Mouse (Mus musculus) gastrocnemius, adult 2 months (tissue): ENCODE results near the gene Camta1. TPM values are rescaled to one million over a fixed set of nuclear protein-coding genes. Genes with fewer than 3 reads are reported as not detected.
"Not testable (repeated sequence)": the region's sequence is repeated elsewhere in the genome, so short reads cannot be mapped to it uniquely, and the experiment has no call there.

Experiments
- DNase-seq: peaks from one replicate; pipeline ENCODE4 v3.0.0; 2022
- H3K27ac ChIP-seq: fragments of 200-600 bp; 2 replicates; pipeline ENCODE4 v1.8.1; 2022; ENCODE audit warnings: mild to moderate bottlenecking
- H3K4me3 ChIP-seq: fragments of 200-600 bp; 2 replicates; pipeline ENCODE4 v1.8.1; 2022; ENCODE audit warnings: mild to moderate bottlenecking, moderate library complexity
- CTCF ChIP-seq: fragments of 200-600 bp; IDR thresholded peaks from 2 replicates; pipeline ENCODE4 v1.8.1; 2022; ENCODE audit warnings: antibody characterized with exemption, mild to moderate bottlenecking, moderate library complexity
- intact Hi-C: fragments of 180-260 bp; cut with DNase I; formaldehyde crosslinking; loops from one replicate; pipeline ENCODE4 v1.15.1; 2025
- total RNA-seq, 2 experiments: library from RNA; stranded (reverse); gene quantifications; 2 replicates each; pipeline ENCODE4 v1.2.3; 2021

Camta1 gene
- total RNA-seq, 2 experiments from 2014 or later: 95.9 to 126 TPM

DNA sequence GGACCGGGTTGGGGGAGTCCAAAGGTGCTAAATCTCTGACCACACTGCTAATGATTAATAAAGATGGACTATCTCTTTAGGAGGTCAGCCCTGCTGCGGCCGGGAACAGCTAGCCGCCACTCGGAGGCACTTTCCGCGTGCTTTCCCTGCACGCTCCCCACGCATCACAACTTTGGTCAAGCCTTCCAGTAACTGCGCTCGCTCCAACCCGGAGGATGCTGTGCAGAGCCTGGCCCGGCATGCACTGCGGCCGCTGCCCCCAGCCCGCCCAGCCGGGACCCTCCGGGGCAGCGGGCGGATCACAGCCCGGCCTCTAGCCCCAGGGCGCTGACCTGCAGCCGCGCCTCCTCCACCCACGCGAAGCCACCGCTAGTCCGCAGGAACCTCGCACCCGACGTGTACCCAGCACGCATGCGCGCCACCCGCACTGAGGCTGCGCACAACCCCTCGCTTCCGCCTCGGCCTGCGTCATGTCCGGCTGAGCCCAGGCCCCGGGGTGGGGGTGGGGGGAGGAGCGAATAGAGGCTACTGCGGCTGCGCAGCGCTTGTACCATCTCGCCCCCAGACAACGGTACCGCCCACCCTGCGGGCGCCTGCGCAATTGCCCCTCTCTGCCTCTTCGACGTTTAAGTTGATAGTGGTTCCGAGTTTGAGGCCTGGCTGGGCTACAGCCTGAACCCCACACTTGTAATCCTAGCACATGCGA is 952.1 kb downstream of the Camta1 start:
- DNase-seq: peak; percentile 99
- peak; percentile 29 for TF ChIP-seq CTCF
- Histone ChIP-seq H3K27ac (peak overlapping the region; percentile 93), H3K4me3 (peak overlapping the region; percentile 93)
- intact Hi-C loops: loop anchor here (10.0 kb wide), 1 partner anchor 425 kb away; no protein-coding TSS in a partner anchor

DNA sequence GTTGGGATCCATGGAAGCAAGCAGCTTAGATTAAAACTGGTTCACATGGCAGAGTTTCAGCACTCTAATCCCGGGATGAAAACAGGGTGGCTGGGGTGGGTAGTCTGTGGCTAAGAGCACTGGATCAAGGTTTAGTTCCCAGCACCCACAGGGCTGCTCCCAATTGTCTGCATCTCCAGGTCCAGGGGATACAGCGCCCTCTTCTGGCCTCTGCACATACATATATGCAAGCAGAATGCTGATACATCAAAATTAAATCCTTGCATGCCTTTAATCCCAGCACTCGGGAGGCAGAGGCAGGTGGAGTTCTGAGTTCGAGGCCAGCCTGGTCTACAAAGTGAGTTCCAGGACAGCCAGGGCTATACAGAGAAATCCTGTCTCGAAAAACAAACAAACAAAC is 953.2 kb downstream of the Camta1 start:
- Histone ChIP-seq H3K27ac (peak overlapping the region; percentile 93), H3K4me3 (peak overlapping the region; percentile 93)
- intact Hi-C loops: loop anchor here (10.0 kb wide), 1 partner anchor 424 kb away; no protein-coding TSS in a partner anchor
- not testable (repeated sequence) for DNase-seq
- TF ChIP-seq CTCF: peak; percentile 28

DNA sequence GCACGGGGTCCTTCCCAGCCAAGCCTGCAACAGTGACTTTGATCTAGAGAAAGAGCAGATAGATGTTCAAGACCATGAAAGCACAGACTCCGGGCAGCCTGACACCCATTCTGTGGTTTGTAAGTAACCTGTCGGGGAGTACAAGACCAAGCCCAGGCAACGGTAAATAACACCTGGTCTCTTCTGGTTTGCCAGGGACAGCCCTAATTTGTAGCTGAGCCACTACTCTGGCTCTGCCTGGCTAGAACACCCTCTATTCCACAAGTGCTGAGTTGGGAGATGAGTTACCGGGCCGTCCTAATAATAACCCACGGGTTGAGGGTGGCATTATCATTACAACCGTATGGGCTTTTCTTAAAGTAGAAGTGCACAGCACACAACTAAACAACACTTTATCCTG is 954.6 kb downstream of the Camta1 start:
- peak; percentile 77 for DNase-seq
- intact Hi-C loops: loop anchor here (10.0 kb wide), 1 partner anchor 422 kb away; no protein-coding TSS in a partner anchor
- peak overlapping the region; percentile 93 for H3K27ac ChIP-seq
- TF ChIP-seq CTCF: no peak
- H3K4me3 ChIP-seq: peak overlapping the region; percentile 93

DNA sequence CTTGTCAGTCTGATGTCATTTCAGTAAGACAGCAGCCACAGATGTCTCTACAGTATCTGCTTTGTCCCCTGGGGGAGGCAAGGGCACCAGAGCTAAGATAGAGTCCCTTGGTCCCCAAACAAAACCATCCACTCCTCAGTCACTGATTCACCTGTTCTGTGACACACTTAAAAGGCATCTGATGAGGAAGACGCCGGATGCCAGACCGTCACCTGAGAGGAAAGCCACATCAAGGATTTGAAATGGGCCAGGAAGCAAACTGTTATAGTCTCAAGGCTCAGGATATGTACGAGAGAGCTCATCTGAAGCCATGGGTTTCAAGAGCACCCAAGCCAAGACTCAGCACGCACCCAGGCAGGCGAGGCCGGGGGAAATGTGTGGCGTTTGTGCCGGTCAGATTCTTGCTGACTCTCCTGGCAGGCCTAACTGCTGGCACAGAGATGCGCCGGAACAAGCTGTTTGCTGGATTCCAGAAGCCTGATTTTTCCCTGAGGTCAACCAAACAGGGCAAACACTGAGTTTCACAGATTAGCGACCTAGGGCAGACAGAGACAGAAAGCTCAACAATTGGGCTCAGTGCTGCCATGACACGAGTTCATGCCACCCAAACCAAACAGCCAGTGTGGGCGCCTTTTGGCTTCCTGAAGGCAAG is 958.5 kb downstream of the Camta1 start:
- peak overlapping the region; percentile 59 for H3K4me3 ChIP-seq
- peak overlapping the region; percentile 96 for H3K27ac ChIP-seq
- no peak for TF ChIP-seq CTCF
- DNase-seq: peak; percentile 89
- intact Hi-C loops: loop anchor here (10.0 kb wide), 1 partner anchor 418 kb away; no protein-coding TSS in a partner anchor

DNA sequence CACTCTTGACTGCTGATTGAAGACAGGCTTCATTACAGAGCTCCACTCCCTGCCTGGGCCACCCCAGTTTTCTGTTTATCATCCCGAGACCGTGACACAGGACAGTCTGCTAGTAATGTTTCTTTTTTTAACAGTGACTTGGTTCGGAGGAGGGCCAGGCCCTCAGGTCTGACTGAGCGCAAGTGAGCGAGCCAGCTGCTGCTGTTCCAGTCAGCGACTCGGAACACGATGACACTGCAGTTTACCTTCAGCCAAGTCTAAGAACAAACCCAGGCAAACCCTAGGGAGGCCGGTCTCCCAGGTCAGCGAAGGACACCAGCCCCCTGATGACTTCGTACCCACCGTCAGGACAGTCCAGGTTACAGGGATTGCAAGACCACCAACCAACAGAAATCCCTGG is 959.6 kb downstream of the Camta1 start:
- peak; percentile 89 for DNase-seq
- H3K27ac ChIP-seq: peak overlapping the region; percentile 96
- TF ChIP-seq CTCF: no peak
- H3K4me3 ChIP-seq: peak overlapping the region; percentile 66
- intact Hi-C loops: loop anchor here (10.0 kb wide), 1 partner anchor 417 kb away; no protein-coding TSS in a partner anchor

- TF ChIP-seq CTCF: peak; percentile 95
- Histone ChIP-seq H3K27ac (peak overlapping the region; percentile 96), H3K4me3 (peak overlapping the region; percentile 66)
- DNase-seq: peak; percentile 89
- intact Hi-C loops: loop anchor here (1.0 to 10.0 kb wide), 2 partner anchors 245 to 417 kb away; no protein-coding TSS in a partner anchor
Measured at GRCm38 (mm10) chr4:150901651-150902050, 960.0 kb downstream of the Camta1 start.

DNA sequence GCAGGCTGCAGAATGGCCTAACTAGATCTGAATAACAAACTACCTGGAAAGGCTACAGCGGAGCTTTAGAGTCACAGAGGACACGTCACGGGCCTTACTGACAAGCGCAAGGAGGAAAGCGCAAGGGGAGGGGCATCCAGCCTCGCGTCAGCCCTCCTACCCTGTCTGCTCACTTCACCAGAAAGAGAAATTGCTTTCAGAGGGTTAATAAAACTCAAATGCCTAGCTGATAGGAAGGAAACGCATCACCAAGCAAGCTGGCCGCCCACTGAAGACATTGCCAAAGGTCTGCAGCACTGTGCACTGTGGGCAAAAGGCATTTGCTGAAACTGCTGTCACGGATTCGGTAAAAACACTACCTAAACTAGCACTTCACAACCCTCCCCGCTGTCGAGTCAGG is 961.2 kb downstream of the Camta1 start:
- intact Hi-C loops: loop anchor here (10.0 kb wide), 1 partner anchor 416 kb away; no protein-coding TSS in a partner anchor
- TF ChIP-seq CTCF: no peak

GRCm38 (mm10) chr4:150898716-150899365 is 962.8 kb downstream of the Camta1 start:
- H3K27ac ChIP-seq: peak overlapping the region; percentile 96
- intact Hi-C loops: loop anchor here (5.0 kb wide), 1 partner anchor 42 kb away; no protein-coding TSS in a partner anchor
- TF ChIP-seq CTCF: peak; percentile 95
- DNase-seq: peak; percentile 86
- H3K4me3 ChIP-seq: peak overlapping the region; percentile 66

More for the DNA sequence above, 961.2 kb downstream of the Camta1 start:
- DNase-seq: no peak
- H3K4me3 ChIP-seq: peak overlapping the region; percentile 66
- H3K27ac ChIP-seq: peak overlapping the region; percentile 96

DNA sequence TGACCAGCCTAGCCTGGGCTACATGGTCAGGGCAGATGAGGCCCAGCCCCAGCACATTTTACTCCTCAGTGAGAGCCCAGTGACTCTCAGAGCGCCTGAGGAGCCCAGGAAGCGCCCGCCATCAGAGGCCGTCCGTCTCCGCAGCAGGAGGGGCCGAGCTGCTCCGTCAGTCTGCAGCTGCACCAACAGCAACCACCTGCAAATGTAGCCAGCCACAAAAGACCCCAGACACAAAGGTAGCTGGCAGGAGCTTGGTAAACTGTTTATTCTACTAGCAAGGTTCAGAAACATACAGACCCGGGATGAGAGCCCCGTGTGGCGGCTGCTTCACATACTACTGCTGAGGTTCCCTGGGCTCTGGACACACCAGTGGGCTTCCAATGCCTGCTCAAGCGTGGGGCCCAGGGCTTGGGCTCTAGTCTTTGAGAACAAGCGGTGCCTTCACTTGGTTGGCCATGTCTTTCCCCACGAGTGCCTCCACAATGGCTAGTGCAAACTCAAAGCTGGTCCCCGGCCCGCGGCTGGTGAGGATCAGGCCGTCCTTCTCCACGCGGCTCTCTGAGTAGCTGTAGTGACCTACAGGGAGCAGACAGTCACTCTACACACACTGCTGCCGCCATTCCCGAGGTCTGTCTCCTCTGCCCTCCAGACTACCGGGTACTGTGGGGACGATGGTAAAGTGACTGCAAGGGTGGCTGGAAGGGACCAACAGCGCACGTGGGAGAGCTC is 964.6 kb downstream of the Camta1 start:
- TF ChIP-seq CTCF: no peak
- H3K27ac ChIP-seq: no peak overlapping the region
- no peak overlapping the region for H3K4me3 ChIP-seq
- intact Hi-C loops: loop anchor here (5.0 kb wide), 1 partner anchor 40 kb away; no protein-coding TSS in a partner anchor
- DNase-seq: no peak

DNA sequence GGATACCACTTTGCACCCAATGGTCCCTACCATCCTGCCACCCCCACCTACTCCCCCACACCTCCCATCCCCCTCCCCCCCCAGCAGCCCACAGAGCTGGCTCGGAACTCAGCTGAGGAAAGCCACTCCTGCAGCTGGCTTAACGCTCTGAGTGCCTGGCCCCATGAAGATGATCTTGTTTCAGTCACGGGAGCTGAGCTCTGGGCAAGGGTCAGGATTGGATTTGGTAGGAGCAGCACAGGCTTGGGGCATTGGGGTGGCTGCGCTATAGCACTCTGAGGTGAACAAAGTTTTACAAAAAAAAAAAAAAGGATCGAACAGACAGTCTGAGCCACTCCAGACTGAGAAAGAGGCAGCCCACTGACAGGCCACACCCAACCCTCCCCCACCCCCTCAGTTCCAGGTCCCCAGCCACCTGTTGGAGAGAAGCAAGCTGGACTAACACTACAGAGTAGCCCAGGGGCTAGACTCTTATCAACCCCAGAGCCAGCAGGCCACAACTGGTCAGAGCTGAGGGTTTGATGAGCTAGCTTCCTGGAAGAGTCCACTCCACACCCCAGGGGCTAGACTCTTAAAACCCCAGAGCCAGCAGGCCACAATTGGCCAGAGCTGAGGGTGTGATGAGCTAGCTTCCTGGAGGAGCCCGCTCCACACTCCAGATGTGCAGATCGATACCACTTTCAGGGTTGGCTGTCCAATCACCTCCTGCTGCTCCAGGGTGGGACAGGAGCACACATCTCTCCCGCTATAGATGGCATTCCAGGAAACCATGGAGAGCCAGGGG is 966.8 kb downstream of the Camta1 start:
- H3K27ac ChIP-seq: peak overlapping the region; percentile 54; the same call in 1 of the 2 replicates
- intact Hi-C loops: loop anchor here (5.0 kb wide), 1 partner anchor 38 kb away; no protein-coding TSS in a partner anchor
- DNase-seq: peak; percentile 48
- no peak overlapping the region for H3K4me3 ChIP-seq
- TF ChIP-seq CTCF: no peak

GRCm38 (mm10) chr4:150891308-150891707 is 970.4 kb downstream of the Camta1 start:
- Histone ChIP-seq H3K4me3 (no peak overlapping the region), H3K27ac (no peak overlapping the region)
- no peak for DNase-seq
- TF ChIP-seq CTCF: no peak
- intact Hi-C loops: no loop called here
